Mouse (Mus musculus): ENCODE results near the gene Vmn1r217.
A peak's percentile ranks its signal among the peaks of the same experiment; 100 is the strongest.

- TF ChIP-seq CTCF (IDR thresholded peaks at IDR 0.05; ENCODE audit: extremely low read depth, insufficient read depth, low read length) (0 out of 2 replicates have a peak, but pooled peaks have one; percentile 1), POLR2A (IDR thresholded peaks at IDR 0.05; ENCODE audit: extremely low read depth, insufficient read depth, low read length) (no peak)
These were observed 60.2 kb downstream of the Vmn1r217 start for GRCm38 (mm10) chr13:23057778-23058177.

All from cortical plate, adult 2 months (tissue).